Mouse (Mus musculus) spleen, adult 2 months (tissue): Measurements from ENCODE around the gene Parm1.

ENCODE experiments used
- CTCF ChIP-seq: fragments of 200-500 bp; IDR thresholded peaks from 2 replicates; pipeline ENCODE4 v1.5.1; 2011; ENCODE audit warnings: mild to moderate bottlenecking, inconsistent platforms; ENCODE audit not compliant: insufficient read depth, insufficient read length, insufficient replicate concordance; ENCODE audit errors: extremely low read depth
- POLR2A ChIP-seq: fragments of 200-500 bp; IDR thresholded peaks from 2 replicates; pipeline ENCODE4 v1.6.1; 2011; ENCODE audit warnings: low read depth, low read length, inconsistent platforms

- TF ChIP-seq CTCF (no peak), POLR2A (no peak)
These were observed 15.5 kb downstream of the Parm1 start for GRCm38 (mm10) chr5:91532748-91533496.
